Mouse (Mus musculus) neural tube, embryonic 14.5 days (tissue): Measurements from ENCODE around the gene Aaas. TPM values are rescaled to one million over a fixed set of nuclear protein-coding genes. Genes with fewer than 3 reads are reported as not detected.

Source experiments
- ATAC-seq: fragments of 200-750 bp; cut with Nextera tagmentation; 2 replicates; pipeline ENCODE4 v1.8.0; 2017; ENCODE audit warnings: low read depth, mild to moderate bottlenecking, moderate TSS enrichment, moderate library complexity
- H3K27ac ChIP-seq: fragments of 300-500 bp; sonication (generic); 2 replicates; pipeline ENCODE4 v1.5.1; 2014; ENCODE audit warnings: low read depth, mild to moderate bottlenecking, control low read depth, low read length, moderate library complexity, mixed read lengths
- H3K27me3 ChIP-seq: fragments of 300-500 bp; sonication (generic); 2 replicates; pipeline ENCODE4 v1.6.1; 2014; ENCODE audit warnings: low read length; ENCODE audit not compliant: control insufficient read depth, insufficient read depth
- H3K36me3 ChIP-seq: fragments of 300-500 bp; sonication (generic); 2 replicates; pipeline ENCODE4 v1.6.1; 2014; ENCODE audit warnings: low read length, mixed read lengths; ENCODE audit not compliant: control insufficient read depth, insufficient read depth
- H3K4me1 ChIP-seq: fragments of 300-500 bp; sonication (generic); 2 replicates; pipeline ENCODE4 v1.6.1; 2014; ENCODE audit warnings: low read length; ENCODE audit not compliant: control insufficient read depth, insufficient read depth
- H3K4me2 ChIP-seq: fragments of 300-500 bp; sonication (generic); 2 replicates; pipeline ENCODE4 v1.6.1; 2014; ENCODE audit warnings: mild to moderate bottlenecking, low read depth, low read length, control low read depth
- H3K4me3 ChIP-seq: fragments of 300-500 bp; sonication (generic); 2 replicates; pipeline ENCODE4 v1.5.1; 2014; ENCODE audit warnings: low read depth, low read length, control low read depth, mixed read lengths
- H3K9ac ChIP-seq: fragments of 300-500 bp; sonication (generic); replicated peaks from 2 replicates; pipeline ENCODE4 v1.6.1; 2014; ENCODE audit warnings: low read depth, mild to moderate bottlenecking, control low read depth, low read length, mixed read lengths
- H3K9me3 ChIP-seq: fragments of 300-500 bp; sonication (generic); 2 replicates; pipeline ENCODE4 v1.6.1; 2016; ENCODE audit warnings: low read length; ENCODE audit not compliant: control insufficient read depth
- WGBS: fragments of 180-500 bp; shearing (Covaris S2); extraction: QIAGEN DNeasy Blood & Tissue Kit; methylation state at CpG from one replicate; pipeline ENCODE4 v1.1.7; 2014; 5-methylcytosine and 5-hydroxymethylcytosine counted together
- polyA plus RNA-seq: library from polyadenylated mRNA; unstranded; fragments of >200 nt; fragmentation: Nextera tagmentation; extraction: Ambion mirVana; gene quantifications from 2 replicates; pipeline ENCODE4 v1.2.1, GENCODE M21; 2014

Aaas gene
- polyA plus RNA-seq, 1 experiment from 2014 or later, result 26.8 TPM

GRCm38 (mm10) chr15:102381575-102381974 is 31.0 kb upstream of the Aaas start:
- ATAC-seq, result peak; percentile 82; the same call in 1 of the 2 replicates
- H3K4me1 ChIP-seq, result no peaks in the 10 kb centered on the region; the same call in 1 of the 2 replicates

DNA sequence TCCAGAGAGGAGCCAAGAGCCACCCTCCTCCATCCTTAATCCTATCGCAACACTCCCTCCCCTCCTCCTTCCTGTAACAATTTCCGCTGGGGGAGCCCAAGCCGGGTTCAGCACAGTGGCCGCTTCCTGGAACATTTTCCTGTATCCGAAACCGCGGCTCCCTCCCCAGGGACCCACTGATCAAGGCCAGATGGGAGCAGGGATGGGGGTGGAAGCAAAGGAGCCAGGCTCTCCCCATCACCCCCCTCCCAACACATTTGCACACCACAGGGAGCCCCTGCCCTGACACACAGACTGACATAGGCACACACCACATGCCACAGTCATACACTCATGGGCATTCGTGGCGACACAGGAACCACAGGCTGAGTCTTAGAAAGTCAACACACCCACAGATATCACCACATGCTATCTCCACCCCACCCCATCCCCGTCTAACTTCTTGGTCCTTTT is 27.3 kb upstream of the Aaas start:
- H3K9me3 ChIP-seq, result no peaks in the 10 kb centered on the region
- H3K4me2 ChIP-seq, result peak overlapping the region; percentile 92; the same call in 1 of the 2 replicates
- H3K27ac ChIP-seq, result no peak overlapping the region
- peaks cover 4% of the 10 kb centered on the region; the same call in 1 of the 2 replicates for H3K4me1 ChIP-seq
- no peaks in the 10 kb centered on the region for H3K36me3 ChIP-seq
- H3K9ac ChIP-seq, result no peak overlapping the region
- no peaks in the 10 kb centered on the region for H3K27me3 ChIP-seq
- WGBS, result 5% methylated on average over 10 of the region's 10 CpGs
- no peak for ATAC-seq
- no peak overlapping the region for H3K4me3 ChIP-seq

More at GRCm38 (mm10) chr15:102381575-102381974, 31.0 kb upstream of the Aaas start:
- Histone ChIP-seq H3K27me3 (no peaks in the 10 kb centered on the region), H3K9ac (no peak overlapping the region), H3K9me3 (no peaks in the 10 kb centered on the region), H3K4me2 (no peak overlapping the region), H3K36me3 (no peaks in the 10 kb centered on the region), H3K27ac (no peak overlapping the region), H3K4me3 (no peak overlapping the region)
- WGBS, result 7% methylated on average over 7 of the region's 7 CpGs

- Histone ChIP-seq H3K4me2 (peak overlapping the region; percentile 92), H3K9me3 (no peaks in the 10 kb centered on the region), H3K27me3 (no peaks in the 10 kb centered on the region), H3K4me3 (peak overlapping the region; percentile 52), H3K9ac (peak overlapping the region; percentile 62), H3K27ac (peak overlapping the region; percentile 57), H3K36me3 (no peaks in the 10 kb centered on the region), H3K4me1 (peaks cover 4% of the 10 kb centered on the region; the same call in 1 of the 2 replicates)
- 2% methylated on average over 7 of the region's 7 CpGs for WGBS
- ATAC-seq, result peak; percentile 64
These were observed 26.6 kb upstream of the Aaas start for GRCm38 (mm10) chr15:102377163-102377543.

DNA sequence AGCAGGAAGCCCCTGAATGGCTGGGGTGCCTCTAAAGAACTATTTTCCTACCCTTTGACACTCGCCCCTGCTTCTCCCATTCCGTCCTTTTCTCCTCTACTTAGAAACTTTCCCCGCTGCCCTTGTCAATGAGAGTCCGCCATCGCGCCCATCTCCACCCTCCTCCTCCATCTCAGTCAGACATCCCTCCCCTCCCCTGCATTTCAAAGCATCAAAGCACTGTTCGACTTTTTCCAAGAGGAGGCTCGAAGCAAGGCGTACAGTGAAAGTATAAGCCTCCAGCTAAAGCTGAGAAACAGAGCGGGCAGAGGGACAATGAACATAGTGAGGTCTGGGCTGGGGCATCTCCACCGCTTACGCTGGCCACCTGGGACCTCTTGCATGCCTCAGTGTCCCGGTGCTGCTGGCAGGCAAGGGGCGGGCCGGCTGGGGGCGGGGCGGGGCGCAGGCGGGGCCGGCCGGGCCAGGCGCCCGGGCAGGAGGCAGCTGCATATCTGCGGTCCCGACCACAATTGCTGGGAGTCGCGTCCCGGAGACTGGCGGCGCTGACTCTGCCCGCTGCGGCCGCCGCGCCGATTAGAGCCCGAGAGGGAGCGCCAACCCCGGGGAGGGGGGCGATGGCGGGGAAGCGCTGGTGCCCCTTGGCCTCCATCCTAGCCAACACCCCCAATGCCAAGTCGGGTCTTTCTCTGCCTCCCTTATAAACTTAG is 26.0 kb upstream of the Aaas start:
- H3K9me3 ChIP-seq, result no peaks in the 10 kb centered on the region
- peak overlapping the region; percentile 52 for H3K4me3 ChIP-seq
- WGBS, result 0% methylated on average over 40 of the region's 43 CpGs
- H3K27me3 ChIP-seq, result no peaks in the 10 kb centered on the region
- peak overlapping the region; percentile 92 for H3K4me2 ChIP-seq
- H3K36me3 ChIP-seq, result no peaks in the 10 kb centered on the region
- ATAC-seq, result peak; percentile 66
- peak overlapping the region; percentile 62 for H3K9ac ChIP-seq
- peak overlapping the region; percentile 57 for H3K27ac ChIP-seq
- peaks cover 4% of the 10 kb centered on the region; the same call in 1 of the 2 replicates for H3K4me1 ChIP-seq

DNA sequence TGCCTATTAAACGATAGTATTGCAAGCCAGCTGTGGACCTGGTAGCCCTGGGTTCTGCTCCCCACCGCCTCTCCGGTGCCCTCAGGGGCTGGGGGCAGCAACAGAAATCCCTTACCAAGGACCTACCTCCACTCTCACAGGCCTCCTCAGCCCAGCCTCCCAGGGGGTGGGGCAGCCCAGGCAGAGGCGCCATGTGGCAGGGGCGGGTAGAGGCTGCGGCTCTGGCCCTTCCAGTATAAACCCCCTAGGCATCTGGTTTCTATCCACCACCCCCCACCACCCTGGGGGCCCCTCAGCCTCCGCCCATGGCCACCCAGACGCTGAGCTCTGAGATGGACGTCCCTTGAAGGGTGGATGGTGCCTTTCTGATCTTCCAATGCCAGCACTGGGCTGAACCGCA is 20.2 kb upstream of the Aaas start:
- no peak for ATAC-seq
- H3K27me3 ChIP-seq, result no peaks in the 10 kb centered on the region
- H3K36me3 ChIP-seq, result no peaks in the 10 kb centered on the region
- no peaks in the 10 kb centered on the region for H3K4me1 ChIP-seq
- H3K27ac ChIP-seq, result no peak overlapping the region
- no peak overlapping the region for H3K4me3 ChIP-seq
- WGBS, result 10% methylated on average over 10 of the region's 10 CpGs
- no peak overlapping the region for H3K9ac ChIP-seq
- no peaks in the 10 kb centered on the region for H3K9me3 ChIP-seq
- no peak overlapping the region for H3K4me2 ChIP-seq

DNA sequence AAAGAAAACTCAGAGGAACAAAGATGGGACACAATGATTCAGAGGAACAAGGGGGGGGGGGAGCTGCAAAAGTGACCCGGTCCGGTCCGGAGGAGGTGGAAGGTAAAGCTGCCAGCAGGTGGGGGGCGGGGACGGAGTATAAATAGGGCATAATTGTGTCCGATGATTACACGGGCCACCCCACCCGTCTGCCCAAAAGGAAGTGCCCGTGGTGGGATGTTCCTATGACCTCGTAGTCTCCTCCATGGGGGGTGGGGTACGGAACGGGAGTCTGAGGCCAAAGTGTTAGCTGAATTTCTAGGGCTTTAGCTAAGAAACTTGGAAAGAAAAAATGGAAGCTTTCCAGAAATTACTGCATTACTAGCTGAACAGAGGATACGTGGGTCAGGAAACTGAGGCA is 19.4 kb upstream of the Aaas start:
- Histone ChIP-seq H3K9me3 (no peaks in the 10 kb centered on the region), H3K9ac (no peak overlapping the region), H3K36me3 (no peaks in the 10 kb centered on the region), H3K27me3 (no peaks in the 10 kb centered on the region), H3K4me2 (no peak overlapping the region), H3K4me1 (no peaks in the 10 kb centered on the region), H3K4me3 (no peak overlapping the region), H3K27ac (no peak overlapping the region)
- WGBS, result 11% methylated on average over 13 of the region's 13 CpGs
- ATAC-seq, result no peak

- 6% methylated on average over 15 of the region's 15 CpGs for WGBS
- ATAC-seq, result peak; percentile 62; the same call in 1 of the 2 replicates
- H3K4me3 ChIP-seq, result peak within 1 kb of the TSS; percentile 2
- no peaks in the 10 kb centered on the region for H3K9me3 ChIP-seq
- no peaks in the 10 kb centered on the region for H3K4me1 ChIP-seq
- no peak within 1 kb of the TSS for H3K27ac ChIP-seq
- no peaks in the 10 kb centered on the region for H3K27me3 ChIP-seq
- peak within 1 kb of the TSS; percentile 51 for H3K4me2 ChIP-seq
- H3K9ac ChIP-seq, result peak within 1 kb of the TSS; percentile 11; the same call in 1 of the 2 replicates
- no peaks in the 10 kb centered on the region for H3K36me3 ChIP-seq
These were observed 16.3 kb upstream of the Aaas start, which contains the start of gene Sp7 for GRCm38 (mm10) chr15:102366733-102367344. Sp7 (minus strand) TSS chr15:102367182.

GRCm38 (mm10) chr15:102366238-102366637 is 15.7 kb upstream of the Aaas start:
- no peaks in the 10 kb centered on the region for H3K9me3 ChIP-seq
- no peaks in the 10 kb centered on the region for H3K27me3 ChIP-seq
- H3K36me3 ChIP-seq, result no peaks in the 10 kb centered on the region
- H3K27ac ChIP-seq, result no peak overlapping the region
- H3K9ac ChIP-seq, result peak overlapping the region; percentile 0; the same call in 1 of the 2 replicates
- H3K4me2 ChIP-seq, result peak overlapping the region; percentile 51
- ATAC-seq, result no peak
- WGBS, result 9% methylated on average over 7 of the region's 7 CpGs
- H3K4me3 ChIP-seq, result peak overlapping the region; percentile 2; the same call in 1 of the 2 replicates
- H3K4me1 ChIP-seq, result no peaks in the 10 kb centered on the region

- H3K27ac ChIP-seq, result no peak overlapping the region
- H3K4me3 ChIP-seq, result no peak overlapping the region
- 93% methylated on average over 1 of the region's 1 CpGs for WGBS
- H3K9ac ChIP-seq, result no peak overlapping the region
- H3K9me3 ChIP-seq, result no peaks in the 10 kb centered on the region
- H3K36me3 ChIP-seq, result no peaks in the 10 kb centered on the region
- H3K4me1 ChIP-seq, result no peaks in the 10 kb centered on the region
- no peaks in the 10 kb centered on the region for H3K27me3 ChIP-seq
- no peak overlapping the region for H3K4me2 ChIP-seq
- ATAC-seq, result no peak
These were observed 14.1 kb upstream of the Aaas start for GRCm38 (mm10) chr15:102364678-102365077.
